Mouse (Mus musculus) megakaryocyte, embryonic 14.5 days (primary cell): ENCODE data around the gene A230050P20Rik.
"Not testable (repeated sequence)": the region's sequence is repeated elsewhere in the genome, so short reads cannot be mapped to it uniquely, and the experiment has no call there.

Source experiments
- FLI1 ChIP-seq: IDR thresholded peaks from 2 replicates; pipeline ENCODE4 v1.6.1; 2012; ENCODE audit warnings: low read length, inconsistent platforms, mixed read lengths
- GATA1 ChIP-seq: IDR thresholded peaks from 3 replicates; pipeline ENCODE4 v1.6.1; 2012; ENCODE audit warnings: mixed read lengths, low read length, inconsistent platforms, borderline replicate concordance

DNA sequence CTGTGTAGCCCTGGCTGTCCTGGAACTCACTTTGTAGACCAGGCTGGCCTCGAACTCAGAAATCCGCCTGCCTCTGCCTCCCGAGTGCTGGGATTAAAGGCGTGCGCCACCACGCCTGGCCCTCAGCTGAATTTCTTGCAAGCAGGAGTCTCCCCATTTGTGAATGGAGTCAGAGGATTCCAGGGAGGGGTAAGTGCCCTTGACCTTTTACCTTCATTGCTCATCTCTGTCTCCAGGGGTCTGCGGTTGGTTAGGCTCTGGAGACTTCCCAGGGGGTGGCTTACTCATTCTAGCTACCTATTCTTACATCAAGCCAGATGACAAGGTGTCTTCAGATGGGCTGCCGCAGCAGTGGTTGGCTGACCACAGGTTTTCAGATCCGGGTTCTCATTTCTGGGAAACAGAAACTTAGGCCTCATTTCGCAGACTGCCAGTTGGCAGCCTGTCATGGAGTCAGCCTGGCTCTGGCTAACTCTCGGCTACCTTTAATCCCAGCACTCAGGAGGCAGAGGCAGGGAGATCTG, 32.9 kb upstream of the A230050P20Rik start:
- not testable (repeated sequence) for TF ChIP-seq GATA1, FLI1
